Mouse (Mus musculus): ENCODE results near the gene Mboat7.

DNA sequence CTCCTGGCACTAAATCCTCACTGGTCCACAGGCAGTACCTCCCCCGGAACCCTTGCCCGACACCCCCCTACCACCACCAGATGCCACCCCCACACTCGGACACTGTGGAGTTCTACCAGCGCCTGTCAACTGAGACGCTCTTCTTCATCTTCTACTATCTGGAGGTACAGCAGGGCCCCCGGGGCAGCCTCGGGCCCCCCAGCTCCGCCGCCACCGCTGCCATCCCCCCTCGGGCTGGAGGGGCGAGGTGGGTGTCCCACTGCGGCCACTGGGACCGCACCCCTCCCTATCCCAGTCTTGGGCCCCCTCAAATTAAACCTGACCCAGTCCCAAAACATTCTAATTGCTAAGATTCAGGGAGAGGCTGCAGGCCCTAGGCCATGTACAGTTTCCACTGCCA lies 34.7 kb downstream of the Mboat7 start:
- TF ChIP-seq CTCF (IDR thresholded peaks at IDR 0.05 in 2 of 3, conservative IDR thresholded peaks at IDR 0.05 in 1 of 3; ENCODE audit: control insufficient read depth in 1 of 3, insufficient read depth in 1 of 3, low read depth in 2 of 3, low read length in 3 of 3, poor library complexity in 1 of 3, severe bottlenecking in 1 of 3) (no peak), BHLHE40 (IDR thresholded peaks at IDR 0.05; ENCODE audit: borderline replicate concordance, low read depth, low read length) (no peak), MAFK (IDR thresholded peaks at IDR 0.05; ENCODE audit: borderline replicate concordance, low read depth, low read length) (no peak), CHD2 (IDR thresholded peaks at IDR 0.05; ENCODE audit: low read length) (no peak), HCFC1 (IDR thresholded peaks at IDR 0.05; ENCODE audit: low read depth, low read length) (no peak), NELFE (IDR thresholded peaks at IDR 0.05; ENCODE audit: low read depth, low read length) (no peak)

Data from MEL (cell line).